Mouse (Mus musculus): ENCODE data around the gene Fam32a. TPM values are rescaled to one million over a fixed set of nuclear protein-coding genes. Genes with fewer than 3 reads are reported as not detected.

Gene Fam32a
- total RNA-seq, 2 experiments from 2014 or later = 20.4 to 20.7 TPM

DNA sequence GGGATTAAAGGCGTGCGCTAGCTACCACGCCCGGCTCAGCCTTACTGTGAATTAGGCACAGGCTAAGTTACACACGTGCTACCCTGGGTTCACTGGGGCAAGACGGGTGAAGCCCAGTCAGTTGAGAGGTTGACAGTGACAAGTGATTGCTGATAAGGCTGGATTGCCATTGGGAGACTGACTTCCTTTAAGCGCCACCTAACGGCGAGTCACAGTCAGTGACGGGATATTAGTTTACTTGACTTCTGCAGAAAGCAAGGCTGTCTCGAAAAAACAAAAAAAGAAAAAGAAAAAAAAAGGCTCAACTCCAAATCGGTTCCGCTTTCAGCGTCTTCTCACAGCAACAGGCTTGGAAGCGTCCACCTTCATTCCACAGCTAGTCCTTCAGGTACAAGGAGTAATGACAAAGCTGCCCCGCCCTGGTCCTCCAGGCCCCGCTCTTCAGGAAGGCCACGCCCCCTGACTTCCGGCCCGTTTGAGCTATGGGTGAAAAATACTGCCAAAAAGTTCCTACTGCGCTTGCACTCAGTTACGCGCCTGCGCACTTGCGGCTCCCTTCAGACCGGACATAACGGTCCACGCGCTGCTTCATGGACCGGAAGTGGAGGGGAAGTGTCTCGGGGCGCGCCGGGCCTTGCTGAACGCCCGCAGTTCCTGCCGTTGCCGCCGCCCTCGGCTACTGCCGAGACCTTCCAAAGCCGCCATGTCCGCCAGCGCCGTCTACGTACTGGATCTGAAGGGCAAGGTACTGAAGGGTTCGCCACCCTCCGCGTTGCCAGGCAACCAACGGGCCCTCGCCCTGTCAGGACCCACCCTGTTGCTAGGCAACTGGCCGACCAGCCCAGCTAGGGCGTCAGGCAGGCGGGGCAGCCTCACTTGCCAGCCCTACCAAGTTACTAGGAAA, 20.2 kb downstream of the Fam32a start, which contains the start of gene Ap1m1:
Ap1m1 (plus strand) TSS at position 520 of the 904 bp plus-strand sequence.
- peak; percentile 97 for DNase-seq (ENCODE audit: low spot score)
- intact Hi-C loops (cut with DNase I) = loop anchor here (5.0 to 10.0 kb wide), 2 partner anchors 62 to 235 kb away; partner anchors contain the start of gene Cherp

DNA sequence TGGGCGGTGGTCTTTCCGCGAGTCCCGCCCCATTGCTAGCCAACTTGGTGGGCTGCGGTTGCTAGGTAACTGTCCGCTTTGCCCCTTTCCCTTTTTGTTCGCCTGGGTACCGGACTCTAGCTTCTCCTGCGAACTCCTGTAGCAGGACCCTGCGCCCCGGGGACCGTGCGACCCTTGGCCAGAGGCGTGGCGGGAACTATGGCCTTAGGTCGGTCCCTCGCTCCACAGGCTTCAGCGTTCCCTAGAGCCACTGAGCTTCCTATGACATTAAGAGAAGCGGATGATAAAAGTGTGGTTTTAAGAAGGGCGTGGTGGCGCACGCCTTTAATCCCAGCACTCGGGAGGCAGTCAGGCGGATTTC, 20.9 kb downstream of the Fam32a start:
- intact Hi-C loops (cut with DNase I) = loop anchor here (5.0 to 10.0 kb wide), 2 partner anchors 63 to 234 kb away; partner anchors contain the start of gene Cherp
- DNase-seq (ENCODE audit: low spot score) = no peak

DNA sequence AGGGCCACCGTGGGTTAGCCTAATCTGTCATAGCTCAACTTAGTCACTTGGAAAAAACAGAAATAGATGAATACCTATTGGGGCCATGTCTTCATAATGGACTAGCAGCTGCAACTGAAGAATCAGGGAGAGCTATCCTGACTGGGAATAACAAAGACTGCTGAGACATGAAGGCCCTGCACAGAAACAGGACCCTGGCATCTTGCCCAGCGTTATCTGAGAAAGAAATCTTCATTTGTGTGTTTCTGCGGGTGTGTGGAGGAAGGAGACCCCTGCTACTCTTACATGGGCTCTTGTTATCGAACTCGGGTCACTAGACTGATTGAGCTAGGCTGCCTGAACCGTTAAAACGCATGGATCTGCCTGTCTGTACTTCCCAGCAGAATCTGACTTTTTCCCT, 21.4 kb downstream of the Fam32a start:
- intact Hi-C loops (cut with DNase I) = loop anchor here (5.0 to 10.0 kb wide), 2 partner anchors 64 to 234 kb away; partner anchors contain the start of gene Cherp
- no peak for DNase-seq (ENCODE audit: low spot score)

GRCm38 (mm10) chr8:72242226-72242625, 22.7 kb downstream of the Fam32a start:
- intact Hi-C loops (cut with DNase I) = loop anchor here (5.0 to 10.0 kb wide), 2 partner anchors 65 to 233 kb away; partner anchors contain the start of gene Cherp

GRCm38 (mm10) chr8:72244610-72245009, 25.1 kb downstream of the Fam32a start:
- intact Hi-C loops (cut with DNase I) = loop anchor here (5.0 to 10.0 kb wide), 2 partner anchors 67 to 230 kb away; partner anchors contain the start of gene Cherp
- DNase-seq (ENCODE audit: low spot score) = no peak

More at GRCm38 (mm10) chr8:72242226-72242625, 22.7 kb downstream of the Fam32a start:
- no peak for DNase-seq (ENCODE audit: low spot score)

DNA sequence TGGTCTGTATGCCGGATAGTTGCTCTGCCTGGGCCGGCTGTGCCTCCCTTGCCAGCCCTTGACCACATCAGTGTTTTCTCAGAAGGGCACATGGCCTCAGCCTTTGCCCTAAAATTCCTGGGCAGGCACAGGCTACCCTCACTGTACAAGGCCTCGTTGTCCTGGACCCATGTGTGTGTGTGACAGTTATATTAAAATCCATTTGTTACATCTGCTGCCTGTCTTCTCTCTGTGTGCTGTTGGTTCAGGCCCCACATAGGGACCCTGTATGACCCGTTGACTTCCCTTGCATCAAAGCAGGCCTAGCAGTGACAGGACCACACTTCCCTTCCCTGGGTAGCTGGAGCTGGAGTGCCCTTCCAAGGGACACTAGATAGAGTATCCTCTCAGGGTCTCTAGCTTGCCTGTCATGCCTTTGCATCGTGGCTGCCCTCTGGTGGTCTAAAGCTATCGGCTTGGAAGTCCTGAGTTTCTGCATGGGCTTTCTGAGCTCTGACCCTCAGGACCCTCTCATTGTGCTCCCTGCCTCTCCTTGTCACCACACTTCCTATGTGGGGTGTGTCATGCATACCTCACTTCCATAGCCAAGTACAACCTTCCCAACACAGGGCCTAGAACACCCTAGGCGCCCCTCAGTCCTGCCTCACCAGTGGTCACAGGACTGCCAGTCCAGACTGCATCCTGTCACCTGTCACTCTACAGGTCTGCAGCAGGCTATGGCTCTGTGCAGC, 37.8 kb downstream of the Fam32a start:
- intact Hi-C loops (cut with DNase I) = no loop called here
- no peak for DNase-seq (ENCODE audit: low spot score)

GRCm38 (mm10) chr8:72257902-72258238, 38.3 kb downstream of the Fam32a start:
- intact Hi-C loops (cut with DNase I) = loop anchor here (2.0 kb wide), 1 partner anchor 79 kb away; no protein-coding TSS in a partner anchor
- no peak for DNase-seq (ENCODE audit: low spot score)

DNA sequence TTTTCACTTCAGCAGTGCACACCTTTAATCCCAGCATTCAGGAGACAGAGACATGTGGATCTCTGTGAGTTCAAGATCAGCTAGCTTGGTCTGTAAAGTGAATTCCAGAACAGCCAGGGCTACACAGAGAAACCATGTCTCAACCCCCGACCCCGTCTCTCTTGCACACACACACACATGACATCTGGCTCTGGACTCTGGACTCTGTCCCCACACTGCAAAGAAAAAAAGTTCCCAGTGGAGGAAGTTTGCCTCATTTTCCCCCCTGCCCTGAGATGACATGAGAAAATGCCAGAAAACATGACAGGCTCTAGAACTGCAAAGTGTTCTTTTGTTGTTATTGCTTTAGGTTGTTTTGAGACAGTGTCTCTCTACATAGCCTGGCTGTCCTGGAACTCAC, 40.3 kb downstream of the Fam32a start:
- no peak for DNase-seq (ENCODE audit: low spot score)
- intact Hi-C loops (cut with DNase I) = loop anchor here (1.0 to 2.0 kb wide), 2 partner anchors 81 to 106 kb away; no protein-coding TSS in a partner anchor

DNA sequence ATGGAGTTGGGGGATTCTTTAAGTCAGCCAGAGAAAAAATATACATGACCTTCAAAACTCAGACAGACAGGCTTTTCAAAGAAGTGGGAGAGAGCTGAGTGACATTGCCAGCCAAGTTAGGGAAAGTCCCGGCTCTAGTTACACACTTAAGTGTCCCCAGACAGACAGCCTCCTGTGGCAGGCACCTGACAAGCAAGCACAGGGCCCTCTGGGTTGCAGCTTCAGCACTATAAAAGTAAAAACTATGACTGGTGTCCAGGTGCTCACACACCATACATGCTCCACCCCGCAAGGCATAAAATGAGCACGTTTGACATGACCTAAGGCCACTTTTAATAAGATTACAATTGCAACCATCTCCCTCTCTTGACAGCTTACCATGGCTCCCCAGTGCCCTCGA, 41.1 kb downstream of the Fam32a start:
- intact Hi-C loops (cut with DNase I) = loop anchor here (1.0 kb wide), 1 partner anchor 106 kb away; no protein-coding TSS in a partner anchor
- no peak for DNase-seq (ENCODE audit: low spot score)

GRCm38 (mm10) chr8:72261019-72261418, 41.5 kb downstream of the Fam32a start:
- intact Hi-C loops (cut with DNase I) = no loop called here
- peak; percentile 45 for DNase-seq (ENCODE audit: low spot score)

GRCm38 (mm10) chr8:72261431-72261830, 41.9 kb downstream of the Fam32a start:
- DNase-seq (ENCODE audit: low spot score) = no peak
- intact Hi-C loops (cut with DNase I) = no loop called here

GRCm38 (mm10) chr8:72261872-72262271, 42.3 kb downstream of the Fam32a start:
- no peak for DNase-seq (ENCODE audit: low spot score)
- intact Hi-C loops (cut with DNase I) = no loop called here

DNA sequence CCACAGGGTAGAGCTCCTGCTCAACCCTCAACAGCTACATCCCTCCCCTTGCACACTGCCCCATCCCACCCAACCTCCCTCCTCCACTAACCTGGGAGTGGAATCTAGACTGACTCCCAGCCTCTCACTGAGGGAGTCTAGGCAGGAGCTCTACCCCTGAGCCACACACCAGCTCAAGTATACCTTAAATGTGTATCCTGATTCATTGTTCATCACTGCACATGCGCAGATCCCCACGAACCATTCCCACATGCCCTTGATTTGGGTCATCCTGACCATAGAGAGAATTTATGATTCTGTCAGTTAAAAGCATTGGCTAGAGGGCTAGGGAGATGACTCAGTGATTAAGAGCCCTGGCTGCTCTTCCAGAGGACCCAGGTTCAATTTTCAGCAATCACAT, 43.2 kb downstream of the Fam32a start:
- intact Hi-C loops (cut with DNase I) = no loop called here

GRCm38 (mm10) chr8:72263451-72263850, 43.9 kb downstream of the Fam32a start:
- DNase-seq (ENCODE audit: low spot score) = no peak
- intact Hi-C loops (cut with DNase I) = no loop called here

More for the DNA sequence above, 43.2 kb downstream of the Fam32a start:
- DNase-seq (ENCODE audit: low spot score) = no peak

DNA sequence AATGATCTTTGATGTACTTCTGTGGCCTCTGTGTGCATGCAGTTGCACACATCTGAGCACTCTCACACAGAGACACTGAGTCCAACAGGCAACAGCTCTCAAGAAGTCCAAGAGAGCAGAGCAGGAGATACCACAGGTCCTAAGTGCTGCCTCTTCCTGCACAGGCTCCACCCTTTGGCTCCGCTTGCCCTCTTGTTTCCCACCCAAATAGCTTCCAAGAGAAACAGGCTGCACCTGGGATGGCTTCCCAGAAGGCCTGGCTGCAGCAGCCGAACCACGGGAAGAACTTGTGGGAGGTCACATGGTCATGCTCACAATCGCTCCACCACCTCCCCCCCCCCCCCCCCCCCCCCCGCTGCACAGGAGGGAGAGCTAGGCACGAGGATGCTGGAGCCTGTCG, 45.8 kb downstream of the Fam32a start:
- peak; percentile 79 for DNase-seq (ENCODE audit: low spot score)
- intact Hi-C loops (cut with DNase I) = loop anchor here (5.0 kb wide), 1 partner anchor 57 kb away; no protein-coding TSS in a partner anchor

DNA sequence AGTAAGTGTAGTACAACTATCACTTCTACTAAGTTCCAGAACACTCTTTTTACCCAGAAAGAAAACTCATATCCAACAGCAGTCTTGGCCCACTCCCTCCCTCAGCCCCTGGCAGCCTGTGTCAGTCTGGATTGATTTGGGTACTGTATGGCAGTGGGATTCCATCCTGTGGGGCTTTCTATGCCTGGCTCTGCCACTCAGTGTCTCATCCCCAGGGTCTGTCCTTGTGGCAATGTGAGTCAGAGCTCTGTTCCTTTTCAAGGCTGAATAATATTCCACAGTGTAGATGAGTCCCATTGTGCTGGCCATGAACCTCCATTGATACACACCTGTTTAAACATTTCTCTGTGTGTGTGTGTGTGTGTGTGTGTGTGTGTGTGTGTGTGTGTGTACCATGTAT, 47.1 kb downstream of the Fam32a start:
- intact Hi-C loops (cut with DNase I) = loop anchor here (5.0 kb wide), 1 partner anchor 56 kb away; no protein-coding TSS in a partner anchor
- no peak for DNase-seq (ENCODE audit: low spot score)

DNA sequence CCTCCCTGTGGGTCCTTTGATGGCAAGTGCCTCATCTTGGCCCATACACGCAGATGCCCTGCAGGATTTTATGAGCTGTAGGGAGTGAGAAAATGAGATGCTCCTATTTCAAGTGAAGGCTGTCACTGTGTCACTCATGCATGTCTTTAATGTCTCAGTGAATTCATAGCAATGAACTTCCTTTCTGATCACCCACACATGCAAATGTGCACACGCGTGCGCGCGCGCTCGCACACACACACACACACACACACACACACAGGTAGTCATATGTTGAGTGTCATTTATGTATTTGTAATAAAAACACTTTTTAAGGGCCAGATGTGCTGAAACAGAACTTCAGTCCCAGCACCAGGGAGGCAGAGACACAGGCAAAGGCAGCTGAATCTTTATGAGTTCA, 47.6 kb downstream of the Fam32a start:
- intact Hi-C loops (cut with DNase I) = loop anchor here (5.0 kb wide), 1 partner anchor 55 kb away; no protein-coding TSS in a partner anchor
- no peak for DNase-seq (ENCODE audit: low spot score)

- intact Hi-C loops (cut with DNase I) = loop anchor here (1.0 to 5.0 kb wide), 3 partner anchors 27 to 54 kb away; no protein-coding TSS in a partner anchor
- DNase-seq (ENCODE audit: low spot score) = peak; percentile 92
Observed at GRCm38 (mm10) chr8:72268356-72268755, 48.8 kb downstream of the Fam32a start.

GRCm38 (mm10) chr8:72270606-72271005, 51.1 kb downstream of the Fam32a start:
- no peak for DNase-seq (ENCODE audit: low spot score)
- intact Hi-C loops (cut with DNase I) = no loop called here

DNA sequence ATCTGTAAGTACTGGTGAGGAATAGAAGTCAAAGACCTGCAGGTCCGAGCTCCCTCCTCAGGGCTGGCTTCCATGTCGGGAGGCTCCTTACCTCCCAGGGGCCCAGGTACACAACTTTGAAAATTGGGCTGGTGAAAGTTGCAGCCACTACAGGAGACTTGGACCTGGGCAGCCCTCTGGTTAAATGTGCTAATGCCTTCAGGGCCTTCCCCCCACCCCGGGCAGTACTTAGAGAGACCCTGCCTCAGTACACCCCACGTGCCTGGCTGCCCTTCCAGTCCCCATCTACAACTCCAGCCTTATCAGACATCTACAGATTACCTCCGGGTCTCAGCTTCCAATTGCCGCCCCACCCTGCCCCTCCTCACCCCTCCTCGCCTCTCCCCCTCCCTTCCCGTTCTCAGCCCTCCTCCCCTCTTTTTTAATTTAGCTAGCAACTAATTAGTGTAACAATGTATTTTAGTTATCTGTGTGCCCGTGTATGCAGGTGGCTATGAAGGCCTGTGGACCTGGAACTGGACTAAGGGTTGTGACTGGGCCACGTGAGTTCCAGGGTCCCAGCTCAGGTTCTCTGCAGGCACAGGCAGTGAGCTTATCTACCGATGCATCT, 51.6 kb downstream of the Fam32a start:
- intact Hi-C loops (cut with DNase I) = no loop called here

More for the DNA sequence above, 51.6 kb downstream of the Fam32a start:
- DNase-seq (ENCODE audit: low spot score) = no peak
